12 mouse cellular contexts compared by ENCODE assay signal in genomic region chr4:152006137-152006536, GRCm38 (mm10). TPM values are rescaled to one million over a fixed set of nuclear protein-coding genes. Genes with fewer than 3 reads are reported as not detected.
DNase-seq lines count a peak whose midpoint lies in the region; ATAC-seq and TF ChIP-seq lines count a peak whose summit lies in the region.
"Had no signal": no experiment of that assay in that cellular context is flagged by ENCODE, and none has a peak within 500 bp of the region (broad histone marks: within the 10 kb centered on the region; RNA-seq: fewer than 3 reads in every experiment).

No protein-coding gene starts in this region.

- H3K4me3 ChIP-seq in heart, embryonic 13.5 days = no peak overlapping the region
- no peak overlapping the region for H3K4me3 ChIP-seq in liver, postnatal 0 days (ENCODE audit: low read depth, low read length)
- no peak overlapping the region for H3K4me3 ChIP-seq in liver, embryonic 12.5 days
- H3K4me3 ChIP-seq: erythroblast, embryonic 14.5 days; liver, embryonic 13.5 days had no signal

- no peaks in the 10 kb centered on the region for H3K27me3 ChIP-seq in heart, embryonic 13.5 days (replicated peaks)
- peaks cover 3% of the 10 kb centered on the region; the same call in 1 of the 2 replicates for H3K27me3 ChIP-seq in liver, postnatal 0 days (ENCODE audit: insufficient read depth, low read length)
- H3K27me3 ChIP-seq in liver, embryonic 12.5 days (replicated peaks) = peaks cover 17% of the 10 kb centered on the region

- no peaks in the 10 kb centered on the region for H3K9me3 ChIP-seq in heart, embryonic 13.5 days
- no peaks in the 10 kb centered on the region for H3K9me3 ChIP-seq in liver, postnatal 0 days (ENCODE audit: low read length)
- no peaks in the 10 kb centered on the region for H3K9me3 ChIP-seq in liver, embryonic 12.5 days (replicated peaks)
- H3K9me3 ChIP-seq: liver, embryonic 13.5 days had no signal

- DNase-seq in heart, postnatal 10 days = no peak
- no peak for DNase-seq in liver, postnatal 0 days
- peak; percentile 41 to 55 for DNase-seq in B cell, adult 2 months
- peak; percentile 57 for DNase-seq in induced T-regulatory cell, adult 2 months (ENCODE audit: low read depth)
- no peak for DNase-seq in urinary bladder, postnatal 10 days (ENCODE audit: low spot score)
- DNase-seq: cerebellum, adult 8-10 months; embryo, embryonic 11 days; liver, embryonic 13.5 days had no signal

- intact Hi-C loops in heart, postnatal 10 days (cut with DNase I) = no loop called here

- TF ChIP-seq CTCF in liver, postnatal 0 days (IDR thresholded peaks at IDR 0.05; ENCODE audit: low read depth) = peak; percentile 52

- ATAC-seq in heart, embryonic 13.5 days (ENCODE audit: extremely low read depth, insufficient number of reproducible peaks, low FRiP score, low TSS enrichment) = no peak
- ATAC-seq in liver, postnatal 0 days = no peak
- ATAC-seq in liver, embryonic 12.5 days = no peak
- ATAC-seq: inflammation-experienced regulatory T-cells, adult 6 months had no signal

- 0 out of 2 replicates have a peak overlapping the region, but pooled peaks have one; percentile 95 for H3K27ac ChIP-seq in heart, embryonic 13.5 days (replicated peaks)
- H3K27ac ChIP-seq in liver, postnatal 0 days (ENCODE audit: low read depth) = no peak overlapping the region
- H3K27ac ChIP-seq in liver, embryonic 12.5 days = no peak overlapping the region
- H3K27ac ChIP-seq: liver, embryonic 13.5 days had no signal

- H3K9ac ChIP-seq in heart, embryonic 13.5 days = no peak overlapping the region
- no peak overlapping the region for H3K9ac ChIP-seq in liver, postnatal 0 days (replicated peaks)
- H3K9ac ChIP-seq in liver, embryonic 12.5 days = no peak overlapping the region
- H3K9ac ChIP-seq: liver, embryonic 13.5 days had no signal

- no peak overlapping the region for H3K4me2 ChIP-seq in heart, embryonic 13.5 days
- H3K4me2 ChIP-seq in liver, postnatal 0 days (ENCODE audit: low read depth, low read length) = no peak overlapping the region
- no peak overlapping the region for H3K4me2 ChIP-seq in liver, embryonic 12.5 days
- H3K4me2 ChIP-seq: liver, embryonic 13.5 days had no signal

- peaks cover 31% of the 10 kb centered on the region for H3K4me1 ChIP-seq in heart, embryonic 13.5 days
- peaks cover 27% of the 10 kb centered on the region for H3K4me1 ChIP-seq in liver, postnatal 0 days (ENCODE audit: insufficient read depth)
- peaks cover 45% of the 10 kb centered on the region for H3K4me1 ChIP-seq in liver, embryonic 12.5 days

- no peak for TF ChIP-seq EP300 in liver, postnatal 0 days (IDR thresholded peaks at IDR 0.05; ENCODE audit: low read depth)

- no peaks in the 10 kb centered on the region for H3K36me3 ChIP-seq in heart, embryonic 13.5 days
- no peaks in the 10 kb centered on the region for H3K36me3 ChIP-seq in liver, postnatal 0 days (replicated peaks; ENCODE audit: insufficient read depth, low read length)
- no peaks in the 10 kb centered on the region for H3K36me3 ChIP-seq in liver, embryonic 12.5 days
- H3K36me3 ChIP-seq: liver, embryonic 13.5 days had no signal

- 71% methylated on average over 6 of the region's 6 CpGs for WGBS in heart, embryonic 13.5 days
- WGBS in liver, postnatal 0 days (ENCODE audit: insufficient replicate concordance) = 72% methylated on average over 6 of the region's 6 CpGs
- 55% methylated on average over 6 of the region's 6 CpGs for WGBS in liver, embryonic 12.5 days (ENCODE audit: insufficient replicate concordance)

RNA-seq across cellular contexts. Expression of gene Klhl21, which starts 2.5 kb away (rescaled TPM):
- 23.2 and 25.9 TPM in 2 replicates for polyA plus RNA-seq in heart, embryonic 13.5 days (2015; fragmentation: Nextera tagmentation; extraction: Ambion mirVana)
- total RNA-seq in heart, postnatal 10 days (2021) = 10 to 100 TPM; 43.5 to 49.4 TPM
- polyA plus RNA-seq in liver, postnatal 0 days (2015; fragmentation: Nextera tagmentation; extraction: Ambion mirVana) = 4.2 TPM in 2 replicates
- 10.9 and 12.0 TPM in 2 replicates for polyA plus RNA-seq in liver, embryonic 12.5 days (2016; fragmentation: Nextera tagmentation; extraction: Ambion mirVana)

RNA-seq across cellular contexts. Expression of gene Phf13, which starts 10.1 kb away (rescaled TPM):
- polyA plus RNA-seq in heart, embryonic 13.5 days (2015; fragmentation: Nextera tagmentation; extraction: Ambion mirVana) = 17.8 and 18.3 TPM in 2 replicates
- total RNA-seq in heart, postnatal 10 days (2021) = 10 to 100 TPM in 1 of 2 experiments, 1 to 10 TPM in 1; 8.5 to 11.3 TPM
- polyA plus RNA-seq in liver, postnatal 0 days (2015; fragmentation: Nextera tagmentation; extraction: Ambion mirVana) = 3.6 and 4.1 TPM in 2 replicates
- polyA plus RNA-seq in liver, embryonic 12.5 days (2016; fragmentation: Nextera tagmentation; extraction: Ambion mirVana) = 10.4 and 11.2 TPM in 2 replicates

RNA-seq across cellular contexts. Expression of gene Thap3, which starts 17.3 kb away (rescaled TPM):
- polyA plus RNA-seq in heart, embryonic 13.5 days (2015; fragmentation: Nextera tagmentation; extraction: Ambion mirVana) = 26.1 and 28.0 TPM in 2 replicates
- total RNA-seq in heart, postnatal 10 days (2021) = 10 to 100 TPM; 10.3 to 12.5 TPM
- 5.7 and 6.8 TPM in 2 replicates for polyA plus RNA-seq in liver, postnatal 0 days (2015; fragmentation: Nextera tagmentation; extraction: Ambion mirVana)
- 10.0 and 10.3 TPM in 2 replicates for polyA plus RNA-seq in liver, embryonic 12.5 days (2016; fragmentation: Nextera tagmentation; extraction: Ambion mirVana)

RNA-seq across cellular contexts. Expression of gene Zbtb48, which starts 21.3 kb away (rescaled TPM):
- polyA plus RNA-seq in heart, embryonic 13.5 days (2015; fragmentation: Nextera tagmentation; extraction: Ambion mirVana) = 10.0 and 11.6 TPM in 2 replicates
- 1 to 10 TPM; 4.9 to 5.2 TPM for total RNA-seq in heart, postnatal 10 days (2021)
- polyA plus RNA-seq in liver, postnatal 0 days (2015; fragmentation: Nextera tagmentation; extraction: Ambion mirVana) = 7.4 and 8.5 TPM in 2 replicates
- polyA plus RNA-seq in liver, embryonic 12.5 days (2016; fragmentation: Nextera tagmentation; extraction: Ambion mirVana) = 11.4 and 12.2 TPM in 2 replicates

RNA-seq across cellular contexts. Expression of gene Tas1r1, which starts 32.2 kb away (rescaled TPM):
- polyA plus RNA-seq in heart, embryonic 13.5 days (2015; fragmentation: Nextera tagmentation; extraction: Ambion mirVana) = 0.11 TPM in 1 of 2 replicates, not detected in the other
- total RNA-seq in heart, postnatal 10 days (2021) = under 1 TPM; 0.10 to 0.17 TPM
- polyA plus RNA-seq in liver, postnatal 0 days (2015; fragmentation: Nextera tagmentation; extraction: Ambion mirVana) = 0.07 TPM in 2 replicates
- polyA plus RNA-seq in liver, embryonic 12.5 days (2016; fragmentation: Nextera tagmentation; extraction: Ambion mirVana) = 0.12 and 0.19 TPM in 2 replicates
- polyA plus RNA-seq: erythroblast, embryonic 14.5 days; inflammation-experienced regulatory T-cells, adult 6 months had no signal

Comparison
In these comparisons a context has a peak if more than half of its experiments do, and no peak if none do; other contexts are left out.
1. DNase-seq: peak in B cell, adult 2 months (2 of 2) and induced T-regulatory cell, adult 2 months (single experiment); none in heart, postnatal 10 days (0 of 2), liver, postnatal 0 days (single experiment) and urinary bladder, postnatal 10 days (single experiment).